Mouse (Mus musculus): ENCODE data around the gene Olfr1301. TPM values are rescaled to one million over a fixed set of nuclear protein-coding genes. Genes with fewer than 3 reads are reported as not detected.

The Olfr1301 gene
- total RNA-seq (2021) = not detected
- long read RNA-seq, experiment 1 = 0 reads
- long read RNA-seq, experiment 2 = 0 reads

DNA sequence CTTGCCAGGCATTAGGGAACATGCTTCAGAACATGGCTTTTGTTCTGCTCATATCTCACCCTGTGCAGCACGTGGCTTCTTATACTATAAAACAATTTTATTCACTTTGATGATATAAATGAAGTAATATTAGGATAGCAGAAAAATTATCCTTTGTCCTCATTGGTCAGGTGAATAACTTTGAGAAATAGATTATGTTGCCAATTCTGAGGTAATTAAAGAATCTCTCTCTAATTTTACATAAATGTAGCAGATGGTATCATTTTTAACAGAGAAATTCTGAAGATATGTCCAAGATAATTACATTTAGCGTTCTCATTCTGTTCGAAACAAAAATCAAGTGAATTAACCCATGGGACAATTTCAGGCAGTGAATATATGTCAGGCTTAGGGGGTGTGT lies at the start of gene Olfr1301:
Gene Olfr1301, plus strand, starts transcription at position 301 of the 400 bp plus-strand sequence.
- DNase-seq = no peak
- intact Hi-C loops (cut with DNase I) = no loop called here

DNA sequence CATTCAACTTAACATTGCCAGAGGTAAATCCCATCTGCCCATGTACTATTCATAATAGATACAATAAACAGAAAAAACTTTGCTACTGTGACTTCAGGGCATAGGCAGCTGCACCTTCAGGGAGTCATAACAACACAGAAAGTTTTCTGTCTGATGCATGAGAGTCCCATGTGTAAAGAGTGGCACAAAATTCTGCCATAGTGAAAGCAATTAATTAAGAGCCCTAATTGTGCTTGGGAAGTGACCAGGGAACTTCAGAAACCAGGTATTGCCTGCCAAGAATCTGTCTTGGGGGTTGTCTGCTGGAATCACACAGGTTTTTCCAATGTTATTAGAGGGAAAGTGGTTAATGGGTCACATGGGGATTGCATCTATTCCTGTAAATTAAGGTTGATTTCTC lies 24.1 kb upstream of the Olfr1301 start:
- intact Hi-C loops (cut with DNase I) = no loop called here
- no peak for DNase-seq

DNA sequence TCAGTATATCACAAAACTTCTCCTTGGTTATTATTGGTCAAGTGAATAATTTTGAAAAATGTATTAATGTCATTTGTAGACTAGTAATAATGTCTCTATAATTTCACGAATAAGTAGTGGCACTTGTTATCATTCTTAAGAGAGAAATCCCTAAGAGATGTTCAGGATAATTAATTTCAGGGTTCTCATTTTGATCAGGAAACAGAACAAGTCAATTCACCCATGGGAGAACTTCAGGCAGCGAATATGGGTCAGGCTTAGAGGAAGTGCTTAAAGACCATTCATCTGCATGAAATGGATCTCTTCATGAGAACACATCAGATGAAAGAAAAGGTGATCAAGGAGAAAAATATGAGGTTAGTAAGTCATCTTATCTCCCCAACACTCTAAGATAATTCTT lies 26.3 kb downstream of the Olfr1301 start, which contains the start of gene Olfr1302:
Gene Olfr1302, plus strand, starts transcription at position 301 of the 400 bp plus-strand sequence.
- DNase-seq = no peak
- intact Hi-C loops (cut with DNase I) = no loop called here

Other genes starting within 250 kb of the Olfr1301 start
- not detected for gene Olfr1293-ps, start 225.8 kb upstream of the Olfr1301 start, total RNA-seq (2021)
- not detected for gene Olfr1294, start 210.7 kb upstream of the Olfr1301 start, total RNA-seq (2021)
- not detected for gene Olfr1295, start 181.3 kb upstream of the Olfr1301 start, total RNA-seq (2021)
- not detected for gene Olfr1297, start 124.5 kb upstream of the Olfr1301 start, total RNA-seq (2021)
- gene Olfr1298, start 101.8 kb upstream of the Olfr1301 start, total RNA-seq (2021) = not detected
- not detected for gene Olfr1299, start 89.6 kb upstream of the Olfr1301 start, total RNA-seq (2021)
- gene Olfr1302, start 26.4 kb downstream of the Olfr1301 start, total RNA-seq (2021) = not detected
- not detected for gene Olfr1303, start 69.3 kb downstream of the Olfr1301 start, total RNA-seq (2021)
- not detected for gene Olfr1305, start 126.1 kb downstream of the Olfr1301 start, total RNA-seq (2021)
- not detected for gene Olfr1306, start 165.3 kb downstream of the Olfr1301 start, total RNA-seq (2021)
- gene Olfr1307, start 198.4 kb downstream of the Olfr1301 start, total RNA-seq (2021) = under 1 TPM; 0.02 TPM
- gene Olfr1308, start 213.9 kb downstream of the Olfr1301 start, total RNA-seq (2021) = not detected
- not detected for gene Olfr1309, start 239.3 kb downstream of the Olfr1301 start, total RNA-seq (2021)